Mouse (Mus musculus): ENCODE data around the gene Scml4. TPM values are rescaled to one million over a fixed set of nuclear protein-coding genes. Genes with fewer than 3 reads are reported as not detected.

Gene Scml4
- polyA plus RNA-seq, 1 experiment, result 1.9 TPM

DNA sequence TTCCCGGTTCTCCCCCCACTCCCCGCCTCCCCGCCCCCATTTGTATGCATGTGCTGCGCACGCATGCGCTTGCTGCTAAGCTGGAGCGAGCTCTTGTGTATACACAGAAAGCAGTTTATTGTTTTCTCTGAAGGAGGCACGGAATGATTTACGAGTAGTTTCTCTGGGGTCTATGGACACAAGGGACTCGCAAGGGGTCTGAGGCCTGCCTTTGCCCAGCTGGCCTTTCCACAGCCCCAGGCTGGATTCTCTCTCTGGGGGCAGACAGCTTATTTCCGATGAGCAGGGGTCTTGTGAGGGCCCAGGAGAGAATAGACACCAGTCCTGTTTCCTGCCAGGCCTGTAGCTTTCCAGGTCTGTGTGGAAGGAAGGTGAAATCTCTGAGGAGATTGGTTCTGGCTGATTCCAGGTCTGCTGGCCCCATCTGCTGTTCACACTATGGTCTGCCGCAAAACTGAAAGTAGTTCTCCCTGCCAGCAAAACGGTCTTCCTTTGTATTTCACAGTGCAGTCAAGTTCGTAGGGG, 81.6 kb downstream of the Scml4 start:
- DNase-seq (ENCODE audit: extremely low spot score in 1 of 2, low spot score in 1 of 2), result peak; percentile 20 to 79

DNA sequence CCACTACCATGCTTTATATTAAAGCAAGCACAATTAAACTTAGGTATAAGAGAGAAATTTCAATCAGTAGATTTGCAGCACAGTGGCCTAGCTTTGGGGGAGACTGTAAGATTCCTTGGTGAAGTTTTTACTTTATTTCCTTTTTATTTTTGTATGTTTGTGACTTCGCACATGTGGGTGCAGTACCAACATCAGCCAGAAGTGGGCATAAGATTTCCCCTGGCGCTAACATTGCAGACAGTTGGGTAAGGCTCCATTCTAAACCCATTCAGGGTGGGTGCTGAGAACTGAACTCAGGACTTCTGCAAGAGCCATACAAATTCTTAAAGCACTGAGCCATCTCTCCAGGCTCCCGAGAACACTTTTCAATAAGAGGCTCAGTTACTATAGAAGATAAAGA, 82.1 kb downstream of the Scml4 start:
- DNase-seq (ENCODE audit: extremely low spot score in 1 of 2, low spot score in 1 of 2), result peak in 1 of 2 experiments; percentile 30

DNA sequence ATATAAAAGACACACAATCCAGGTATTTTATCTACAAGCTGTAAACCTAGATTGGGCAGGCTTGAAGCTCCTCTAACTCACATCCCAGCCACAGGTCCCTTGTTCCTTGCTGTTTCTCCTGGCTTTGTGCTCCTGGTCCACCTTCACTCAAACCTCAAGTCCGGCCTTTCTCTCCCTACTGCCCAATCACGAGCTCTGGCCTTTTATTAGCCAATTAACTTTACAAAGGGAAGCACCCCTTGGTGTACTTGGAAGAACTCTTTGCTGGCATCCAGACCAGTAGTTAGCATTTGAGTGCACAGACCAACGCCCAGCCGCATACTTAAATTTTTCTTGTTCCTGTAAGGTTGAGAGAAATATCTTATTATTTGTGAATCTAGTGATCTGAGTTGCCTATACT, 85.1 kb downstream of the Scml4 start:
- no peak for DNase-seq (ENCODE audit: extremely low spot score in 1 of 2, low spot score in 1 of 2)

DNA sequence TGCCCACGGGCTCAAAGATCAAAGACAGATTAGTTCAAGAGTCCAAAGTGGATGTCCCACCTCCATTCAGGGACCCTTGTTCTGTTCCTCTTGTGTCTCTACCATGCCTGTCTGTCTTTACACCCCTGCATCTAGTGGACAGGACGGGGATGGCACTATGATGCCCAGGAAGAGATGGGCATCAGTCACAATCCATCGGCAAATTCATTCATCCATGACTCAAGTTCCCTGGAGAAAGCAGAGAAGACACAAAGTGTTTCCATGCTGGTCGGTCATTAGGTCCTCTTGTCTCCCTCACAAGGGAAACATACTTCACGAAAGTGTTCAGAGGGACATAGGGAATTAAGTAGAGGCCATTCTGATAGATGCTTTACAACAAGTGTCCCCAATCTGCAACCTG, 87.2 kb downstream of the Scml4 start:
- DNase-seq (ENCODE audit: extremely low spot score in 1 of 2, low spot score in 1 of 2), result no peak

DNA sequence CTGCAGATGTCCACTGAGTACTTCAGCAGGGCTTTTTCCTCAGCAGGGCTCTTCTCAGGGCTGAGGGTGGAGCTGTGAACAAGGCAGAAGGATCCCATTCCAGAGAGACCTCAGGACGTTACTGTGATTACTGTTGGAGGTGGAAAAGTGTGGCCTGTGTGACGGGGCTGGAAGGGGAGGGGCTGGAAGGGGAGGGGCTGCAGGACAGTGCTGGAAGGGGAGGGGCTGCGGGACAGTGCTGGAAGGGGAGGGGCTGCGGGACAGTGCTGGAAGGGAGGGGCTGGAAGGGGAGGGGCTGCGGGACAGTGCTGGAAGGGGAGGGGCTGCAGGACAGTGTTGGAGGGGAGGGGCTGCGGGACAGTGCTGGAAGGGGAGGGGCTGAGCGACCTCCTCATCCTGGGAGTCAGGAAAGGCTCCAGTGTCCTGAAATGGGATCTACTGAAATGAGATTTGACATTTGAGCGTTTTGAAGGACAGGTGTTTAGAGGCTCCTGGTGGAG, 90.1 kb downstream of the Scml4 start:
- no peak for DNase-seq (ENCODE audit: extremely low spot score in 1 of 2, low spot score in 1 of 2)

DNA sequence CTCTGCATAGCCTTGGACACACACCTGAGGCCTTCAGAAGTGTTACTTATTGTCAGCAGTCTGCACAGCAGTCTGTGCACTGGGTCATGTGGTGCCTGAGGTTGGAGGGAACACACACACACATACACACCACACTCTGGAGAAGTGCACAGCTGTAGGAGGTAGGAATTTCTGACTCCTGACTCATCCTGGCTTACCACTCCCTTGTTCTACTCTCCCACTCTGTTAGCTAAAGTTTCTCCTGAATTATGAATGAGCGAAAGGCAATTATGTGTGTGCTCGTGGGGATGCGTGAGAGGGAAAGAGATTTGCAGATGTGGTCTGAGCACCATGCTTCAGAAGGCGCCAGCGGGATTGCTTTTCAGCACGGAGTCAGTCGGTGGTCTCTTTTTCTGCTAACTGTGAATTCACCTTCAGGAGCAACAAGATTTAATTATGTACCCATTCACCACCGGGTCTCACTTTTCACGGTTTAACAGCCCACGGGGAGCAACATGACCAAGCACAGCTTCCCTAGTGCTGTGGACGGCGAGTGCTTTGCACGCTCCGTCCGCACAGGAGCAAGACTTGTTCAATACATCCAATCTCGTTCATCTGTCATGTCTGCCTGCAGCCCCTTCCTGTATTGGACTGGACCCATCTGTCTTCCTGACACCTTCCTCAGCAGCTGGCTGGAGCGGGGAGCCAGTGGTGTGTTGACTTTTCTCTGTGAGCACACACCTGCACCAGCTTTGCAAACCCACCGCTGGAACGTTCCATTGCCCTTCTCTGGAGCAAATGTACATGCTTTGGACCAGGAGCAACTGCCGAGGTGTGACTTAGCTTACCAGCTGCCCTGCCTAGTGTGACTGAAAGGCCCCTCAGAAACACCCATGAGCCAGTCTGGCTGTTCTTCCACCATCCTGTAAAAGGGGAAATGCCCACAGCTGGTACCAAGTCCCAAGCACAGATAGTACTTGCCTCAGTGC, 91.2 kb downstream of the Scml4 start:
- peak in 1 of 2 experiments; percentile 39 for DNase-seq (ENCODE audit: extremely low spot score in 1 of 2, low spot score in 1 of 2)

DNA sequence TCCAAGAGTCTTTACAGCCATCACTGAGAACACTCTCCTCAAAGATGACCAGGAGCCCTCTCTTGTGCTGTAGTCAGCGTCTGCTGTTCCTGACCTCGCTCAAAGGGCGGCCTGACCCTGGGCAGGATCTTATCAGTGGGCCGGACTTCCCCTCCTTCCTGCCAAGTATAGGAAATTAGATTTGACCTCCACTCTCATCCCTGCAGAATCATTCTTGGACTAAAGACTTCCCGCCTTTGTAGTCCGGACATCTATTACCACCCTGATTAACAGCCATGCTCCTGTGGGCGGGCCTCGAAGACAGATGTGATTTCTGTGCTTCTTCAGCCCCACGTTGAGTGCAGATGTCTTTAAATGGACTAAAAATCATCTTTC, 91.9 kb downstream of the Scml4 start:
- no peak for DNase-seq (ENCODE audit: extremely low spot score in 1 of 2, low spot score in 1 of 2)

DNA sequence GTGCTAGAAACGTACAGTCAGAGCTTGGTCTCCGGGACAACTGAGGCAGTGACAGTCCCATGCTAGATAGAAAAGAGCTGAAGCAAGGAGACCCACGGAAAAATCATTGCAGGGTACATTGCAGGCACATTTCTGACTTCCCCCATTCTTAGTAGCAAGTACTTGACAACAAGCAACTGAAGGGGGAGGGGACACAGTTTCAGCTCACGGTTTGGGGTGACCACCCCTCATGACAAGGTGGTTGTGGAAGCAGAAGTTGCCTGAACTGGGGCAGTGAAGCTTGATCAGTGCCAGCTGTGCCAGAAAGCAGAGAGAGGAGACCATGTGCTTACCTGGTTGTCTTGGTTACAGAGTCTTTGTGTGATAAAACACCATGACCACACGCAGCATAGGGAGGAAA, 93.4 kb downstream of the Scml4 start:
- no peak for DNase-seq (ENCODE audit: extremely low spot score in 1 of 2, low spot score in 1 of 2)

DNA sequence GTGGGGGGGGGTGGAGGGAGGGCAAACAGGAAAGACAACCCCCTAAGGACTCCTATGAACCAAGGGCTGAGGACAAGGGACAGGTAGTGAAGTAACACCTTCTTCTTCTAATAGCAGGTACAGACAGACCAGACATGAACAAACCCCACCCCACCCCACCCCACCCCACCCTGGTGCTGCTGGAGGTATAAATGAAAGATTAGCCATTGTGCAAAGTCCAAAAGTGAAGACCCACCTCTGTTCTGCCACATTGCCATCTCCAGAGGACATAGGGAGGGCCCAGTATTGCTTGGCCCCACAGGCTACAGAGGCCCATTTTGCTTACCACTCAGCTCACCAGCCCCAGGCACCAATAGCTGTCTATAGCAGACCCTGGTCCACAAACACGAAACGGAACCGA, 95.0 kb downstream of the Scml4 start:
- DNase-seq (ENCODE audit: extremely low spot score in 1 of 2, low spot score in 1 of 2), result no peak

DNA sequence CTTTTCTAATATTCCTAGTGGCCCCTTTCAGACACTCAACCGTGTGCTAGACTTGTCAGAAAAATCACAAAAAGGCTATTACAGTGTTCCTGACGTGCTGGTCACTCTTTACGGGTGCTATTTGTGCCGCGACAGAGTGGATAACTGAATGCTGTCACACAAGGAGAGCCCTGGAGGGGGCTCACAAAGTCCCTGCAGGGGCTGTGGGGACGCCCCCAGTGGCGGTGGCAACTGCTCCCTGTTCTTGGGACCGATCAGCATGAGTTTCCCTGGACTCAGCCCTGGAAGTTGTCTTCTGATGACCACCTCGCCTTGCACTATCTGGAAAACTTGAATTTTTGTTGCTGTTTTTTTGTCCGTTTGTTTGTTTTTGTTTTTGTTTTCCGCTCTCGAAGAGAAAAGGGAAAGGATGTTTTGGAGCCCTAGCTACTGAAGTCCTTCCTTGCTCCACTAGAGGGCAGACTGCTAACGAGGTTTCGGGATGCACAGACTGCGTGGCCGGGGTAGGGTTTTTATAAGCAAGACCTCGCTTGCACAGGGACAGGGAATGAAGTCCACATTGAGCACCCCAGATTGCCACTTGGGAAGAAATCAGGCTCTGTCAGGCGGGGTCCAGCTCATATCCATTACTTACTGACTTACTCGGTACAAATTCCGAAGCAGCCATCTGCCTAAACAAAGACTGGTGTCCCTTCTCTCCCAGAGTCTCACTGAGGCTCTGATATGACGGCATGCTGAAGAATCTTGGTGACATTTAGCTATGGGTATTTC, 97.9 kb downstream of the Scml4 start:
- DNase-seq (ENCODE audit: extremely low spot score in 1 of 2, low spot score in 1 of 2), result peak; percentile 29 to 87

DNA sequence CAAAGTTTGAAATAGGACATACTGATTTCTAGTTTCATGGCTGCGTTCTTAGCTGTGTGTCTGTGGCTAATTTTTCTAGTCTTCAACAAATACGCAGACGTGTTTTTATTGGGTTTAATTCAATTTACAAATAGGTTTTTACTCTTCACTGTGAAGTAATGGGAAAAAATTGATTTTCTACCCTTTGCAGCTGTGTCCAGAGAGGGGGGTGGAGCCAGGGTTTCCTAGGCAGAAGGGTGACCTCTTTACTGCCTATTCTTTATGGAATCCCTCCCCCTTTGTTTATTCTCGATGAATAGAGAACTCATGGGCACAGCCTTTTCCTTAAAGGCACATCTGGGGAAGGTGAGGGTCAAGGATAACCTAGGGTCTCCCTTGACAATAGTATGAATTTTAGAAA, 98.5 kb downstream of the Scml4 start:
- DNase-seq (ENCODE audit: extremely low spot score in 1 of 2, low spot score in 1 of 2), result no peak

DNA sequence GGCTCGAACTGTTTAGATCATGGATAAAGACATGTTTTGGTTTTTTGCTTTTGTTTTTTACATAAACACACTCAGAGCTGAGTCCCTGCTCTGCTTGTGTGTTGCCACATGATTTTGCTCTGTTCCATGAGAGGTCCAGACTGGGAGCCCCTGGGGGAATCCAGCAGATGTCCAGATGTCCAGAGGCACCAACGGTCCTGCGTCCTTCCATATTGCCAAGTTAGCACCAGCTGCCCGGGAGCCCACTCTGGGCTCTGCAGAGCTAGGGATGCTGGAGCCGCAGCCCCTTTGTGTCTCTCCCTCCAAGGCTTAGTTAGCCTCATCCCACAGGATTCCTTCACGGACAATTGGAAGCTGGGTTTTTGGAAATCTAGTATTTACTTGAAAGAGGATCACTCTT, 101.6 kb downstream of the Scml4 start:
- DNase-seq (ENCODE audit: extremely low spot score in 1 of 2, low spot score in 1 of 2), result no peak

DNA sequence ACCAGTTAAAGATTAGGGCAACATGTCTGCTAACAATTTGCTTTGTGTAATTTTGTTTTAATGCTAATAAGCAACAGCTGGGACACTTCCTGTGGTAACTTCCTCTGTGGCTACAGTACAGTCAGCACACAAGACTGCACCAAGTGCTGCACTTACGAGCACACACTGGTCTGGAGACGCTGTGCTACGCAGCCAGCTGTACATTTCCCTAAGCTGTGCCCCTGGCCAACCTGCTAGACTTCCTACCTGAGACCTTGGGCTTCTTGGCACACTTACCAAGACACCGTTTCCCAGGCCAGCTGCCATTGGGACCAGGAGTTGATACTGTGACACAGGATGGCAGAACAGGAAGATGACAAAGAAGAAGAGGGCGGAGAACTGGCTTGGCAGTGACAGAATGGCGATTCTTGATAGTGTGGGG, 102.0 kb downstream of the Scml4 start:
- DNase-seq (ENCODE audit: extremely low spot score in 1 of 2, low spot score in 1 of 2), result no peak

DNA sequence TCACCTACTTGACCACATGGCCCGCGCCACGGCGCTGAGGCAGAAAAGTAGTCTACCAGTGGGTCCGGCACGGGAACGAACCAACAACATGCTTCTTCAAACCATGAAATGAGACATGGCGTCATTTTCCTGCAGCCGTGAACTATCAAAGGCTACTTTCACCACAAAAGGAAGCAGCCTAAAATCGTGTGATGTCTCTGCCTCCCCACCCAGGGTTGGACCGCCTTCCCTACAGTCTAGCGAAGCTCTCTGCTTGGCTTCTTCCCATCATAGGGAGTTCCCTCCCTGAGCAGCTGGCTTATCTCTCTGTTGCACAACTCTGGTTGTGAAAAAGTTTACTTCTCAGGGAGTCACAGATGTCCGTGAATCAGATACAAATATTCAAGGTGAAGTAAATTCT, 102.5 kb downstream of the Scml4 start:
- DNase-seq (ENCODE audit: extremely low spot score in 1 of 2, low spot score in 1 of 2), result no peak

DNA sequence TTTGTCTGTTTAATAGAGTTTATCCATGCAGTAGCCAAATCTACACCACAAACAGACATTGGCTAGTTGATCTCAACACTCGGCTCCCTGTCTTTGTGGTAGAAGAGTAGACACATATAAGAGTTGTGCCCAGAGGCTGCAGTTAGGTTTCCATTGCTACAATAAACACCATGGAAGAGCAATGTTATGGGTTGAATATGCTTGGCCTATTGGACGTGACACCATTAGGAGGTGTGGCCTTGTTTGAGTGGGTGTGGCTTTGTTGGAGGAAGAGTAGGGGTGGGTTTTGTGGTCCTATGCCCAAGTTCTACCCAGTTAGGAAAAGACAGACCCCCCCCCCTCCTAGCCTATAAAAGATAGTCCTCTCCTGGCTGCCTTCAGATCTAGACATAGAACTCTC, 102.9 kb downstream of the Scml4 start:
- no peak for DNase-seq (ENCODE audit: extremely low spot score in 1 of 2, low spot score in 1 of 2)

DNA sequence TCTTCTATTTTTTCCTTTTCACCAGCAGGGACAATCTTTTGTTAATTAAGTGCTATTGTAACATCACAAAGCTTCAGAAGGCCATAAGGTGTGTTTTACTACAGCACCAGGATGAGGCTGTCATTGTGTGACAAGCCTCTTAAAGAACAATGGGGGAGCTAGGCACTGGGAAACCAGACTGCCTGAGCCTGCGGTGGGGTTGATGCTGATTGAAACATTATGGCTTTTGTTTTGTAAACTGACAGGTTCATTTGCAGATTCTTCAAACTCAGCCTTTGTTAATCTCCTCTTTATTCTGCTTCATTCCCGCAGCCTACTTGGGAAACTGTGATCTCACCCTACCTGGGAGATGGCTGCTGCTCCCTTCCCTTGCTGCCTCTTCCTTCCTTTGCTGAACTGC, 108.2 kb downstream of the Scml4 start:
- no peak for DNase-seq (ENCODE audit: extremely low spot score in 1 of 2, low spot score in 1 of 2)

DNA sequence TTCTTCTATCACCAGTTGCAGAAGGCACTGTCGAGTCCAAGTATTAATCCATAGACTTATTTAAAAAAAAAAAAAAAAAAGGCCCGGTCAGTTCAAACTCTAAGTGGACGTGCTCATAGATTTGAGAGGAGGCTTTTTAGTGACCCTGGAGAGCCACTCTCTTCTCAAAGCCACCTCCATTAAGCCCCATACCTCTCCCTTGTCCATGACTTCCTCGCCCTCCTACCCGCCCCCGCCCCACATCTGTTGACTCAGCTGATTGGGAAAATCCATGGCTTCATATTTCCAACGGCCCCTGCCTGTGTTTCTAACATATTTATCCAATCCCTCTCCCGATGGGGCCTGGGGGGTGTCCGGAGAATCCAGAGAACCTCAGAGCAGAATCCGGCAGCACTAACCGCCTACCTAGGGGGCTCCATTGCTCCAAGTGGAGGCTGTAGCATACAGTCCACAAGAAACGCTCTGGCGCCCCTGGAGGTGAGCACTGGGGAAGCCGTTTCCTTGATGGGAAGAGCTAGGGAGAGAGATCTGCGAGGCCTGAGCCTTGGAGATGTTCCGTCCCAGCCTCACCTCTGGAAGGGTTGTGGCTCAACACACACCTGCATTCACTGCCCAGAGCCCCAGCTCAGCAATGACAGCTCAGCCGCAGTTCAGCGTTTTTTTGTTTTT, 112.5 kb downstream of the Scml4 start:
- DNase-seq (ENCODE audit: extremely low spot score in 1 of 2, low spot score in 1 of 2), result peak in 1 of 2 experiments; percentile 73

DNA sequence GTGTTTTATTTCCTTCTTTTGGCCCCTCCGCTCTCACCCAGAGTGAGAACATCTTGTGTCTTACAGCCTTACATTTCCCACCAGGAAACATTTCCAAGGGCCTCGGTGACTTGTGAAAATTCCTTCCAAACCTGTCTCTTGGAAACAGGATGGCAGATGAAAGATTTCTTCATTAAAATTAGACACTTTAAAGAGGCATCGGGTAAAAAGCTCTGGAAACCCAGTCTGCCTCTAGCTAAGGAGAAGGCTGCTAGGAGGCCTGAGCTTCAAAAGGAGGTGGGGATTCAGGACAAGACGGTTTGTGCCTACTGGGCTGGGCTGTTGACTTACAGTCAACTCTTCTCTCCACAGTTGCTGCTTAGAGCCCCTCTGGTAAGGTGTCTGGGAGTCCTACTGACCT, 113.4 kb downstream of the Scml4 start:
- DNase-seq (ENCODE audit: extremely low spot score in 1 of 2, low spot score in 1 of 2), result peak in 1 of 2 experiments; percentile 30

DNA sequence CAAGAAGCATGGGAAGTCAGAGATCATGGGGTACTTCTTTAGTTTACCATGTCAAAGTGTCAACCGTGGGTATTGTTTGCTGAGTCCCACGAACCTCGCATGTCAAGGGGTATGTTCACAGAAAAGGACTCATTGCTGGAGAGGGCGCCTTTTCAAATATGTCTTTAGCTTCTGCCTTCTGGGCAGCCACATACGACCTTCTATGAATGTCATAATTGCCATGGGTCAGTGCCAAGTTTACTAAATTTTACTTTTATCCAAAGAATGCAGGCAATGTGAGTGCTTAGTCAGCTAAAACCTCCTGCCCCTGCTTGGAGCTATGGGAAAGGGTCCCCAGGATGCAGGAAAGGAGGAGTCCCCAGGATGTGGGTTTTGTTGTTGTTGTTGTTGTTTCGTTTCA, 116.4 kb downstream of the Scml4 start:
- no peak for DNase-seq (ENCODE audit: extremely low spot score in 1 of 2, low spot score in 1 of 2)

DNA sequence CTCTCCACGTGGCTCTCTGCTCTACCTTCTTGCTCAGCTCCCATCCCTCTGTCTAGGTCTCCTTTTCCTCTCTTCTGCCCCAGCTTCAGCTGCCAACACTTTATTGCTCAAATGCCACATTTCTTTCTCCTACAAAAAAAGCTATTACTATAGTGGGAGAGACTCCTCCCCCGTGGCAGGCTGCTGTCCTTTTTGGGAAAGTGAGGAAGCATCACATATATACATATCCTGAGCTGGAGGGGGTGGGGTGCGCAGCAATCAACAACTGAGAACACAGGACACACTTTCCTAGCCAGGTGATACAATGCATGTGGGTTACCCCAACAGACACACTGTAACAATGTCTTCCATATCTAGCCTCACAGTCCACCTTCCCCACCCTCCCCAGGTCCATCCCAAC, 118.2 kb downstream of the Scml4 start:
- DNase-seq (ENCODE audit: extremely low spot score in 1 of 2, low spot score in 1 of 2), result no peak

All from frontal cortex, adult 2 months (tissue).